ENCODE assay signal across 26 mouse cellular contexts in the genomic region with DNA sequence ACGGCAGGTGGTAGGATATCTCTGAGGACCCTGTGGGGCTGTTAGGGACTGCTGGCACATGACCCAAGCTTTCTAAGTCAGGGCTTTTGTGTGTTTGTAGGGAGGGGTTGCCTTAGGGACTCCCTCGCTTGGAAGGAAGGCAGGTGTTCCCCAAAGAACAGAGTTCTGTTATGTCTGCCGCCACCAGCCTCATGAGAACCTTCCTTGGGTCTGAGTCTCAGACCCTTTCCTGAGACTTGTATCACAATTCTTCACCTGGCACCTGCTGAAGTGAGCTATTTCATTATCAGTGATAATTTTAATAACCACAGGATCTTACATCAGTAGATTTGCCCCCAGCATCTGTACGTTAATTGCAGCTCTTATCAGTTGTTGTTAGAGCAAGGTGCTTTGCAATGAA. TPM values are rescaled to one million over a fixed set of nuclear protein-coding genes. Genes with fewer than 3 reads are reported as not detected.
DNase-seq lines count a peak whose midpoint lies in the region; ATAC-seq and TF ChIP-seq lines count a peak whose summit lies in the region.
"Had no signal": no experiment of that assay in that cellular context is flagged by ENCODE, and none has a peak within 500 bp of the region (broad histone marks: within the 10 kb centered on the region; RNA-seq: fewer than 3 reads in every experiment).

No protein-coding gene starts in this region.

- no peak overlapping the region for H3K27ac ChIP-seq in intestine, embryonic 15.5 days
- no peak overlapping the region for H3K27ac ChIP-seq in intestine, postnatal 0 days (ENCODE audit: low read depth, low read length)
- no peak overlapping the region for H3K27ac ChIP-seq in intestine, embryonic 16.5 days (ENCODE audit: low read length)
- H3K27ac ChIP-seq in small intestine, adult 2 months (ENCODE audit: insufficient read depth, low read depth, low read length) = peak overlapping the region; percentile 44; the same call in 1 of the 2 replicates

- peak; percentile 57 for ATAC-seq in intestine, embryonic 15.5 days
- no peak for ATAC-seq in intestine, postnatal 0 days
- ATAC-seq in intestine, embryonic 16.5 days = peak; percentile 76
- ATAC-seq: activated CD4-positive, CD25-positive, alpha-beta regulatory T cell, adult 4 months; CD4-positive, CD25-positive, alpha-beta regulatory T cell, adult 4 months; Patski had no signal

- H3K9me3 ChIP-seq in intestine, embryonic 15.5 days = no peaks in the 10 kb centered on the region
- H3K9me3 ChIP-seq in intestine, postnatal 0 days (ENCODE audit: control insufficient read depth) = no peaks in the 10 kb centered on the region
- H3K9me3 ChIP-seq in intestine, embryonic 16.5 days (ENCODE audit: control insufficient read depth, low read length) = no peaks in the 10 kb centered on the region

- no peaks in the 10 kb centered on the region for H3K36me3 ChIP-seq in intestine, embryonic 15.5 days
- no peaks in the 10 kb centered on the region for H3K36me3 ChIP-seq in intestine, postnatal 0 days (ENCODE audit: control insufficient read depth, insufficient read depth)
- H3K36me3 ChIP-seq in intestine, embryonic 16.5 days (ENCODE audit: control insufficient read depth, insufficient read depth, low read length) = no peaks in the 10 kb centered on the region
- H3K36me3 ChIP-seq in small intestine, adult 2 months (ENCODE audit: control insufficient read depth, insufficient read depth, low read length) = no peaks in the 10 kb centered on the region
- H3K36me3 ChIP-seq: G1E had no signal

- H3K4me3 ChIP-seq in intestine, embryonic 15.5 days (replicated peaks) = no peak overlapping the region
- no peak overlapping the region for H3K4me3 ChIP-seq in intestine, postnatal 0 days (ENCODE audit: low read depth, low read length)
- H3K4me3 ChIP-seq in intestine, embryonic 16.5 days (ENCODE audit: low read length) = no peak overlapping the region
- no peak overlapping the region for H3K4me3 ChIP-seq in small intestine, adult 2 months (ENCODE audit: low read depth, low read length)

- no peak for TF ChIP-seq POLR2A in small intestine, adult 2 months (IDR thresholded peaks at IDR 0.05; ENCODE audit: low read depth, low read length)

- WGBS in intestine, embryonic 15.5 days = 63% methylated on average over 4 of the region's 4 CpGs
- WGBS in intestine, postnatal 0 days = 46% methylated on average over 4 of the region's 4 CpGs
- 68% methylated on average over 4 of the region's 4 CpGs for WGBS in intestine, embryonic 16.5 days
- WGBS in small intestine, adult 2 months = 40% methylated on average over 4 of the region's 4 CpGs

- intact Hi-C loops in heart, postnatal 25 days (cut with DNase I) = no loop called here
- intact Hi-C loops in left cerebral cortex, postnatal 4 days (cut with DNase I) = no loop called here

- peak; percentile 68 for DNase-seq in heart, adult 11 months
- no peak for DNase-seq in heart, postnatal 25 days (ENCODE audit: low spot score)
- no peak for DNase-seq in left cerebral cortex, postnatal 4 days
- DNase-seq in urinary bladder, adult 2 months (ENCODE audit: low spot score) = no peak
- DNase-seq: adrenal gland, adult 2 months; adrenal gland, adult 8-10 months; adrenal gland, postnatal 10 days; adrenal gland, postnatal 14 days; adrenal gland, postnatal 25 days; adrenal gland, postnatal 36 days; B cell, adult 2 months; cerebellum, adult 11 months; cerebellum, adult 11-12 months had no signal

- no peaks in the 10 kb centered on the region for H3K4me1 ChIP-seq in intestine, embryonic 15.5 days (replicated peaks)
- H3K4me1 ChIP-seq in intestine, postnatal 0 days (replicated peaks; ENCODE audit: control insufficient read depth, insufficient read depth, low read length) = no peaks in the 10 kb centered on the region; the same call in 1 of the 2 replicates
- H3K4me1 ChIP-seq in intestine, embryonic 16.5 days (ENCODE audit: control insufficient read depth, insufficient read depth, low read length) = 0 out of 2 replicates have a peak, but pooled peaks cover 4% of the 10 kb centered on the region
- no peaks in the 10 kb centered on the region for H3K4me1 ChIP-seq in small intestine, adult 2 months (ENCODE audit: control insufficient read depth, insufficient read depth, insufficient read length, low read length)

- H3K4me2 ChIP-seq in intestine, embryonic 15.5 days (replicated peaks) = no peak overlapping the region
- no peak overlapping the region for H3K4me2 ChIP-seq in intestine, postnatal 0 days (replicated peaks; ENCODE audit: low read depth)
- no peak overlapping the region for H3K4me2 ChIP-seq in intestine, embryonic 16.5 days (ENCODE audit: low read depth, low read length)

- no peak for TF ChIP-seq CTCF in intestine, postnatal 0 days (IDR thresholded peaks at IDR 0.05; ENCODE audit: low read depth)
- TF ChIP-seq CTCF in small intestine, adult 2 months (IDR thresholded peaks at IDR 0.05; ENCODE audit: extremely low read depth, insufficient read length, insufficient replicate concordance, low read depth, low read length) = no peak

- H3K9ac ChIP-seq in intestine, embryonic 15.5 days = no peak overlapping the region
- no peak overlapping the region for H3K9ac ChIP-seq in intestine, postnatal 0 days (ENCODE audit: low read depth, low read length)
- H3K9ac ChIP-seq in intestine, embryonic 16.5 days (ENCODE audit: low read depth, low read length) = no peak overlapping the region

- no peaks in the 10 kb centered on the region for H3K27me3 ChIP-seq in intestine, embryonic 15.5 days (replicated peaks)
- H3K27me3 ChIP-seq in intestine, postnatal 0 days (replicated peaks; ENCODE audit: control insufficient read depth, insufficient read depth, low read length) = no peaks in the 10 kb centered on the region
- no peaks in the 10 kb centered on the region for H3K27me3 ChIP-seq in intestine, embryonic 16.5 days (replicated peaks; ENCODE audit: control insufficient read depth, insufficient read depth, low read length)
- no peaks in the 10 kb centered on the region for H3K27me3 ChIP-seq in small intestine, adult 2 months (ENCODE audit: control insufficient read depth, insufficient read depth, low read length)
- H3K27me3 ChIP-seq: CH12.LX had no signal

RNA-seq across cellular contexts. Expression of gene Olfm4, which starts 2.4 kb away (rescaled TPM):
- not detected for total RNA-seq in heart, postnatal 25 days (2021)
- polyA plus RNA-seq in intestine, embryonic 15.5 days (2015; fragmentation: Nextera tagmentation; extraction: Ambion mirVana) = 5.5 and 6.4 TPM in 2 replicates
- 38.3 and 44.0 TPM in 2 replicates for polyA plus RNA-seq in intestine, postnatal 0 days (2015; fragmentation: Nextera tagmentation; extraction: Ambion mirVana)
- 11.5 and 13.1 TPM in 2 replicates for polyA plus RNA-seq in intestine, embryonic 16.5 days (2015; fragmentation: Nextera tagmentation; extraction: Ambion mirVana)
- 86.6 and 91.2 TPM in 2 replicates for polyA plus RNA-seq in small intestine, adult 2 months (2012; rRNA removed)
- total RNA-seq in left cerebral cortex, postnatal 4 days (2021) = 1 to 10 TPM; 1.6 to 3.3 TPM
- polyA plus RNA-seq in urinary bladder, adult 2 months (2012; rRNA removed) = 0.03 TPM in 1 of 2 replicates, not detected in the other
- total RNA-seq: adrenal gland, adult 18-20 months; adrenal gland, adult 2 months; adrenal gland, adult 8-10 months; adrenal gland, postnatal 25 days; adrenal gland, postnatal 36 days; ES-E14; MEL had no signal
- polyA plus RNA-seq: activated CD4-positive, CD25-positive, alpha-beta regulatory T cell, adult 4 months; adrenal gland, adult 2 months; C2C12; CD4-positive, CD25-positive, alpha-beta regulatory T cell, adult 4 months; G1E; Patski had no signal
